Comparison of ENCODE assay signal across 24 mouse cellular contexts in genomic region chr1:195006267-195006666, GRCm38 (mm10).
DNase-seq lines count a peak whose midpoint lies in the region; ATAC-seq and TF ChIP-seq lines count a peak whose summit lies in the region.
"Had no signal": no experiment of that assay in that cellular context is flagged by ENCODE, and none has a peak within 500 bp of the region (broad histone marks: within the 10 kb centered on the region; RNA-seq: fewer than 3 reads in every experiment).

No protein-coding gene starts in this region.

- no peak for TF ChIP-seq RAD21 in MEL (IDR thresholded peaks at IDR 0.05; ENCODE audit: low read depth, low read length)

- H3K36me3 ChIP-seq in heart, adult 2 months (ENCODE audit: control insufficient read depth, insufficient read depth, low read length), result peaks cover 47% of the 10 kb centered on the region
- H3K36me3 ChIP-seq in MEL (ENCODE audit: control insufficient read depth in 1 of 2, insufficient read depth in 2 of 2, low read length in 2 of 2), result peaks cover 0 to 23% of the 10 kb centered on the region in 2 experiments; a peak in 2 of 4 replicates
- H3K36me3 ChIP-seq: embryonic facial prominence, embryonic 12.5 days; embryonic facial prominence, embryonic 15.5 days; heart, embryonic 10.5 days; hindbrain, embryonic 10.5 days; hindbrain, embryonic 13.5 days; intestine, embryonic 15.5 days had no signal

- H3K27me3 ChIP-seq in heart, adult 2 months (ENCODE audit: control insufficient read depth, insufficient read depth, low read length), result no peaks in the 10 kb centered on the region
- no peaks in the 10 kb centered on the region for H3K27me3 ChIP-seq in MEL (ENCODE audit: control insufficient read depth in 1 of 2, insufficient read depth in 2 of 2, low read length in 2 of 2)
- H3K27me3 ChIP-seq: embryonic facial prominence, embryonic 12.5 days; embryonic facial prominence, embryonic 15.5 days; hindbrain, embryonic 13.5 days; intestine, embryonic 15.5 days; Patski had no signal

- no peak for TF ChIP-seq EP300 in heart, adult 2 months (IDR thresholded peaks at IDR 0.05; ENCODE audit: insufficient read depth, low read depth, low read length)
- TF ChIP-seq EP300 in MEL (IDR thresholded peaks at IDR 0.05; ENCODE audit: low read depth in 1 of 2, low read length in 2 of 2), result peak; percentile 6 to 43; a peak in 2 of 4 replicates

- peak overlapping the region; percentile 4 for H3K27ac ChIP-seq in heart, adult 2 months
- peak overlapping the region; percentile 20; the same call in 1 of the 2 replicates for H3K27ac ChIP-seq in left cerebral cortex, adult 2 months
- H3K27ac ChIP-seq in MEL (ENCODE audit: control insufficient read depth, low read depth, low read length), result no peak overlapping the region
- H3K27ac ChIP-seq: embryonic facial prominence, embryonic 12.5 days; embryonic facial prominence, embryonic 15.5 days; heart, embryonic 10.5 days; hindbrain, embryonic 10.5 days; hindbrain, embryonic 13.5 days; intestine, embryonic 15.5 days had no signal

- no peak for ATAC-seq in frontal cortex, adult (ENCODE audit: low TSS enrichment)
- ATAC-seq: forebrain, embryonic 14.5 days; forebrain, postnatal 0 days; hindbrain, embryonic 16.5 days; intestine, embryonic 15.5 days; Patski had no signal

- no peak overlapping the region for H3K9ac ChIP-seq in heart, adult 2 months (ENCODE audit: low read depth, low read length)
- H3K9ac ChIP-seq in MEL (ENCODE audit: control insufficient read depth, low read depth, low read length, poor library complexity, severe bottlenecking), result no peak overlapping the region
- H3K9ac ChIP-seq: embryonic facial prominence, embryonic 12.5 days; embryonic facial prominence, embryonic 15.5 days; forebrain, postnatal 0 days; hindbrain, embryonic 13.5 days; intestine, embryonic 15.5 days had no signal

- no peaks in the 10 kb centered on the region for H3K9me3 ChIP-seq in MEL (replicated peaks; ENCODE audit: insufficient read depth, low read length)
- H3K9me3 ChIP-seq: embryonic facial prominence, embryonic 12.5 days; embryonic facial prominence, embryonic 15.5 days; heart, embryonic 10.5 days; hindbrain, embryonic 10.5 days; hindbrain, embryonic 13.5 days; intestine, embryonic 15.5 days had no signal

- peaks cover 22% of the 10 kb centered on the region for H3K4me1 ChIP-seq in heart, adult 2 months (ENCODE audit: control insufficient read depth, insufficient read depth, low read length)
- H3K4me1 ChIP-seq in MEL (ENCODE audit: control insufficient read depth in 1 of 2, insufficient read depth in 2 of 2, low read length in 2 of 2), result peaks cover 6 to 9% of the 10 kb centered on the region in 2 experiments
- H3K4me1 ChIP-seq: embryonic facial prominence, embryonic 12.5 days; embryonic facial prominence, embryonic 15.5 days; hindbrain, embryonic 10.5 days; hindbrain, embryonic 13.5 days; intestine, embryonic 15.5 days had no signal

- no peak overlapping the region for H3K4me3 ChIP-seq in heart, adult 2 months
- no peak overlapping the region for H3K4me3 ChIP-seq in left cerebral cortex, adult 2 months
- H3K4me3 ChIP-seq in MEL (ENCODE audit: control insufficient read depth in 1 of 2, insufficient read depth in 1 of 2, low read depth in 2 of 2, low read length in 2 of 2), result no peak overlapping the region
- H3K4me3 ChIP-seq: embryonic facial prominence, embryonic 12.5 days; embryonic facial prominence, embryonic 15.5 days; heart, embryonic 10.5 days; hindbrain, embryonic 10.5 days; hindbrain, embryonic 13.5 days; intestine, embryonic 15.5 days had no signal

- intact Hi-C loops in heart, adult 2 months (cut with DNase I), result no loop called here
- intact Hi-C loops in heart, postnatal 25 days (cut with DNase I), result no loop called here
- intact Hi-C loops in left cerebral cortex, adult 2 months (cut with DNase I), result no loop called here
- intact Hi-C loops in left cerebral cortex, postnatal 36 days (cut with DNase I), result no loop called here

- DNase-seq in heart, adult 2 months, result no peak
- DNase-seq in heart, postnatal 25 days (ENCODE audit: low spot score), result no peak
- DNase-seq in left cerebral cortex, adult 2 months (ENCODE audit: extremely low spot score in 1 of 2, low spot score in 2 of 2), result no peak
- DNase-seq in left cerebral cortex, postnatal 36 days (ENCODE audit: low spot score in 2 of 2), result no peak
- DNase-seq in MEL (ENCODE audit: low read depth, low spot score), result no peak
- DNase-seq: adrenal gland, postnatal 10 days; adrenal gland, postnatal 36 days; cerebellum, adult 11 months; cerebellum, adult 2 months; cerebellum, adult 9-11 months; cerebellum, postnatal 25 days; forebrain, postnatal 0 days; gastrocnemius, postnatal 14 days; heart, postnatal 36 days had no signal

- no peak for TF ChIP-seq CTCF in heart, adult 2 months (IDR thresholded peaks at IDR 0.05)
- no peak for TF ChIP-seq CTCF in left cerebral cortex, adult 2 months (IDR thresholded peaks at IDR 0.05)
- no peak for TF ChIP-seq CTCF in MEL (IDR thresholded peaks at IDR 0.05 in 2 of 3, conservative IDR thresholded peaks at IDR 0.05 in 1 of 3; ENCODE audit: control insufficient read depth in 1 of 3, insufficient read depth in 1 of 3, low read depth in 2 of 3, low read length in 3 of 3, poor library complexity in 1 of 3, severe bottlenecking in 1 of 3)

- no peak for TF ChIP-seq POLR2A in heart, adult 2 months (IDR thresholded peaks at IDR 0.05; ENCODE audit: insufficient read depth, low read depth, low read length)
- no peak for TF ChIP-seq POLR2A in MEL (IDR thresholded peaks at IDR 0.05; ENCODE audit: control insufficient read depth in 1 of 2, insufficient read depth in 1 of 2, low read depth in 1 of 2, low read length in 2 of 2, poor library complexity in 1 of 2)

- H3K79me2 ChIP-seq in heart, adult 2 months (replicated peaks; ENCODE audit: control insufficient read depth, insufficient read depth, low read length), result no peaks in the 10 kb centered on the region; the same call in 1 of the 2 replicates
- H3K79me2 ChIP-seq in MEL (ENCODE audit: control insufficient read depth, insufficient read depth, low read length, poor library complexity), result no peaks in the 10 kb centered on the region

TF ChIP-seq in MEL, 35 proteins besides CTCF, POLR2A, EP300 and RAD21:
- no peak for TF ChIP-seq BHLHE40 (IDR thresholded peaks at IDR 0.05; ENCODE audit: borderline replicate concordance, low read depth, low read length)
- peak; percentile 87 for TF ChIP-seq RCOR1 (IDR thresholded peaks at IDR 0.05; ENCODE audit: low read depth, low read length)
- TF ChIP-seq GATA1 (IDR thresholded peaks at IDR 0.05; ENCODE audit: low read depth, low read length), result peak; percentile 56
